Mouse (Mus musculus): Measurements from ENCODE around the gene Zfp688. TPM values are rescaled to one million over a fixed set of nuclear protein-coding genes. Genes with fewer than 3 reads are reported as not detected.
"Not testable (repeated sequence)": the region's sequence is repeated elsewhere in the genome, so short reads cannot be mapped to it uniquely, and the experiment has no call there.

Zfp688 gene
- polyA plus RNA-seq, 1 experiment from 2014 or later: 12.0 TPM

DNA sequence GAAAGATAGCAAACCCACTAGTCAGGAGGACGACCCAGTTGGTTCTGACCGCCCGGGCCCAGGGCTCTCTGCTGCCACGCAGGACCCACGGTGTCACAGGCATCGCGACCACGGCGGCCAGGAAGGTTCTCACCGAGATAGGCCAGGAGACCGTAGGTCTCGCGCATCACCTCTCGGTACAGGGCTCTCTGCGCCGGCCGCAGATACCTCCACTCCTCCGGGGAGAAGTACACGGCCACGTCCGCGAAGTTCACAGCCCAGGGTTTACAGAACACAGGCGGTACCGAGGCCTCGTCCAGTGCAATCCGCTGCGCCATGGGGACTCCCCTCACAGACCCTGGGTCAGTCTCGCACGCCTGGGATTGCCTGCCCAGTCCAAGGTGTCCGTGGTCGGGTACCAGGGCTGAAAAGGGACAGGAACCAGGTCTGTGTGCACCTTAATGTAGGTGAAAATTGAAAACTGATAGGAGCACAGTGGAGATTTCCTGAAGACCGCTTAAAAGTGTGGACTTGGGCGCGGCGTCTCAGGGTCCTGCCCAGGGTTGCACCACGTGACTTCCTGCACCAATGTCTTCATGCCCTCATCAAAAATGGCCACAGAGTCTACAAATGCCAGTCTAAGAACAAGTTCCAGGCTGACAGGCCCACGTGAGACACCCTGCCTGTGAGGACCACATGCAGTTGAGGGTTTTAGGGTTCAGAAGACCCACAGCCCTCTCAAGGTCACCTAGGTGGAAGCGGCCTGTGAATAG lies 35.1 kb downstream of the Zfp688 start, which contains the start of gene 9130019O22Rik:
Gene 9130019O22Rik, minus strand, starts transcription at position 526 of the 752 bp plus-strand sequence.
- Histone ChIP-seq H3K4me1 (replicated peaks) (peaks cover 6% of the 10 kb centered on the region), H3K9me3 (replicated peaks) (no peaks in the 10 kb centered on the region), H3K27me3 (no peaks in the 10 kb centered on the region), H3K4me3 (peak within 1 kb of the TSS; percentile 55), H3K9ac (peak within 1 kb of the TSS; percentile 66), H3K27ac (0 out of 2 replicates have a peak within 1 kb of the TSS, but pooled peaks have one; percentile 12), H3K36me3 (peaks cover 26% of the 10 kb centered on the region), H3K4me2 (peak within 1 kb of the TSS; percentile 82)
- peak; percentile 87 for ATAC-seq (replicated peaks; ENCODE audit: insufficient number of reproducible peaks, insufficient read depth, low FRiP score, low read depth)
- WGBS: 10% methylated on average over 38 of the region's 38 CpGs

- H3K9ac ChIP-seq; H3K27me3 ChIP-seq; H3K4me2 ChIP-seq; H3K4me3 ChIP-seq; H3K27ac ChIP-seq; ATAC-seq (replicated peaks; ENCODE audit: insufficient number of reproducible peaks, insufficient read depth, low FRiP score, low read depth); H3K9me3 ChIP-seq (replicated peaks); H3K4me1 ChIP-seq (replicated peaks): not testable (repeated sequence)
- 88% methylated on average over 4 of the region's 4 CpGs for WGBS
- H3K36me3 ChIP-seq: peaks cover 18% of the 10 kb centered on the region
Observed at GRCm38 (mm10) chr7:127385560-127385959, 36.3 kb downstream of the Zfp688 start.

DNA sequence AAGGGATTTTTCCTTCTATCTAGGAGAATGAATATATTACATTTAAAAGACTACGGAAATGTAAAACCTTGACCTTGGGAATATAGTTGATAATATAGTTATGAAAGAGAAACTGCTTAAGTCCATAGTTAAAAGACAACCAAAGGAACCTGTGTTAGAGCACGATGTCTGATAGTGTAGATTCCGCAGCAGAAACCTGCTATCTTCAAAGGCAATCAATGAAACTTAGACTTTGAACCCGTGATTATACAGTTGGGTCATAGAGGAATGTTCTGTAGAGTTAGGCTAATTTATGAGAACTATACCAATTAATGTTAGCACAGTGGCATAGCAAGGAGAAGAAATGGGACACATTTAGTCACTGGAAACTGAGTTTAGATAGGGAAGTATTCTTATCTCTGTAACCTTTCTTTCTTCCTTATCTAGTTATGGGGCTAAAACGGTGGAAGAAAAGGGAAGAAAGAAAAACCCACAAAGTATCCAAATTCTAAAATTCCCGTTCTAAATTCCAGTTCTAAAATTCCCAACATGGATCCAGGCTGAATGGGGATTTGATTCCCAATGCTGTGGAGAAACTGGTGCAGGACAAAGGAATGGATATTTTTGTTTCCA lies 43.5 kb downstream of the Zfp688 start:
- H3K27me3 ChIP-seq: no peaks in the 10 kb centered on the region
- no peak overlapping the region for H3K4me3 ChIP-seq
- H3K9me3 ChIP-seq (replicated peaks): no peaks in the 10 kb centered on the region
- H3K27ac ChIP-seq: no peak overlapping the region
- WGBS: 62% methylated on average over 6 of the region's 6 CpGs
- H3K9ac ChIP-seq: no peak overlapping the region
- peaks cover 14% of the 10 kb centered on the region; the same call in 1 of the 2 replicates for H3K36me3 ChIP-seq
- no peak for ATAC-seq (replicated peaks; ENCODE audit: insufficient number of reproducible peaks, insufficient read depth, low FRiP score, low read depth)
- no peak overlapping the region for H3K4me2 ChIP-seq
- peaks cover 2% of the 10 kb centered on the region; the same call in 1 of the 2 replicates for H3K4me1 ChIP-seq (replicated peaks)

GRCm38 (mm10) chr7:127375271-127376245 lies 46.3 kb downstream of the Zfp688 start, which contains the start of gene Zfp747:
Zfp747 (minus strand) TSS chr7:127376050.
- H3K36me3 ChIP-seq; H3K9me3 ChIP-seq (replicated peaks); H3K4me1 ChIP-seq (replicated peaks); H3K27me3 ChIP-seq: not testable (repeated sequence)
- Histone ChIP-seq H3K4me2 (peak within 1 kb of the TSS; percentile 77), H3K27ac (peak within 1 kb of the TSS; percentile 69), H3K4me3 (peak within 1 kb of the TSS; percentile 86), H3K9ac (peak within 1 kb of the TSS; percentile 82)
- WGBS: under 1% methylated on average over 49 of the region's 49 CpGs
- peak; percentile 93 for ATAC-seq (replicated peaks; ENCODE audit: insufficient number of reproducible peaks, insufficient read depth, low FRiP score, low read depth)

DNA sequence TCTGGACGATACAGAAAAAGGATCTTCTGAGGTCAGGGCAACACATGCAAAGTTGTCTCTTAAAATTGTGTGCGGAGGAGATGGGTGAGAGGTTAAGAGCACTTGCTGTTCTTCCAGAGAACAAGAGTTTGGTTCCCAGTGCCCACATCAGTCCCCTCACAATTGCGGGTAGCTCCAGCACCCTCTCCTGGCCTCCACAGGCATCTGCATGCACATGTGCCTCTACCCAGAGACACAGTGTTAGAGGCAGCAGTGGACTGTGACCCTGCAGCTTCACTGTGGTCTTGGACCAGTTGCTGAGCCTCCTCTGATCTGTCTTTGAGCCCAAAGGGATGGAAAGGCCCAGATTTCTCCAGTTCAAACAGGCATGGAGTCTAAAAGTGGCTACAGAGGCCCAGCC lies 50.0 kb downstream of the Zfp688 start:
- not testable (repeated sequence) for H3K27me3 ChIP-seq; ATAC-seq (replicated peaks; ENCODE audit: insufficient number of reproducible peaks, insufficient read depth, low FRiP score, low read depth); H3K36me3 ChIP-seq; H3K4me1 ChIP-seq (replicated peaks); H3K27ac ChIP-seq; H3K4me2 ChIP-seq; H3K4me3 ChIP-seq; H3K9me3 ChIP-seq (replicated peaks); H3K9ac ChIP-seq
- WGBS: 85% methylated on average over 3 of the region's 3 CpGs

GRCm38 (mm10) chr7:127371213-127371612 lies 50.7 kb downstream of the Zfp688 start:
- 73% methylated on average over 2 of the region's 2 CpGs for WGBS
- no peak for ATAC-seq (replicated peaks; ENCODE audit: insufficient number of reproducible peaks, insufficient read depth, low FRiP score, low read depth)
- H3K4me3 ChIP-seq: no peak overlapping the region

More at GRCm38 (mm10) chr7:127371213-127371612, 50.7 kb downstream of the Zfp688 start:
- Histone ChIP-seq H3K27ac (no peak overlapping the region), H3K27me3 (no peaks in the 10 kb centered on the region), H3K9ac (no peak overlapping the region), H3K4me1 (replicated peaks) (peaks cover 2% of the 10 kb centered on the region; the same call in 1 of the 2 replicates), H3K9me3 (replicated peaks) (no peaks in the 10 kb centered on the region), H3K36me3 (peaks cover 5% of the 10 kb centered on the region; the same call in 1 of the 2 replicates), H3K4me2 (no peak overlapping the region)

Other genes starting within 250 kb of the Zfp688 start
- gene Cd2bp2, start 226.0 kb downstream of the Zfp688 start, polyA plus RNA-seq (2015; fragmentation: Nextera tagmentation; extraction: Ambion mirVana): 35.4 and 42.5 TPM in 2 replicates
- 17.0 and 21.3 TPM in 2 replicates for gene Tbc1d10b, start 213.6 kb downstream of the Zfp688 start, polyA plus RNA-seq (2015; fragmentation: Nextera tagmentation; extraction: Ambion mirVana)
- 11.6 and 15.4 TPM in 2 replicates for gene Mylpf, start 213.2 kb downstream of the Zfp688 start, polyA plus RNA-seq (2015; fragmentation: Nextera tagmentation; extraction: Ambion mirVana)
- gene Zfp553, start 189.0 kb downstream of the Zfp688 start, polyA plus RNA-seq (2015; fragmentation: Nextera tagmentation; extraction: Ambion mirVana): 17.8 and 23.7 TPM in 2 replicates
- gene Sept1, start 188.9 kb downstream of the Zfp688 start, polyA plus RNA-seq (2015; fragmentation: Nextera tagmentation; extraction: Ambion mirVana): 22.8 and 33.9 TPM in 2 replicates
- 32.0 and 38.8 TPM in 2 replicates for gene Zfp771, start 177.8 kb downstream of the Zfp688 start, polyA plus RNA-seq (2015; fragmentation: Nextera tagmentation; extraction: Ambion mirVana)
- gene Dctpp1, start 161.4 kb downstream of the Zfp688 start, polyA plus RNA-seq (2015; fragmentation: Nextera tagmentation; extraction: Ambion mirVana): 134 and 135 TPM in 2 replicates
- 51.9 and 54.8 TPM in 2 replicates for gene Sephs2, start 148.0 kb downstream of the Zfp688 start, polyA plus RNA-seq (2015; fragmentation: Nextera tagmentation; extraction: Ambion mirVana)
- 1.3 and 5.1 TPM in 2 replicates for gene Itgal, start 125.8 kb downstream of the Zfp688 start, polyA plus RNA-seq (2015; fragmentation: Nextera tagmentation; extraction: Ambion mirVana)
- 17.1 and 19.6 TPM in 2 replicates for gene Zfp768, start 76.5 kb downstream of the Zfp688 start, polyA plus RNA-seq (2015; fragmentation: Nextera tagmentation; extraction: Ambion mirVana)
- 4.6 and 5.6 TPM in 2 replicates for gene Zfp747, start 46.0 kb downstream of the Zfp688 start, polyA plus RNA-seq (2015; fragmentation: Nextera tagmentation; extraction: Ambion mirVana)
- gene 9130019O22Rik, start 34.9 kb downstream of the Zfp688 start, polyA plus RNA-seq (2015; fragmentation: Nextera tagmentation; extraction: Ambion mirVana): 3.0 and 4.4 TPM in 2 replicates
- 3.7 and 4.8 TPM in 2 replicates for gene E430018J23Rik, start 28.4 kb downstream of the Zfp688 start, polyA plus RNA-seq (2015; fragmentation: Nextera tagmentation; extraction: Ambion mirVana)
- 4.8 and 6.3 TPM in 2 replicates for gene Zfp764, start 15.2 kb downstream of the Zfp688 start, polyA plus RNA-seq (2015; fragmentation: Nextera tagmentation; extraction: Ambion mirVana)
- 3.9 and 5.6 TPM in 2 replicates for gene Zfp689, start 27.1 kb upstream of the Zfp688 start, polyA plus RNA-seq (2015; fragmentation: Nextera tagmentation; extraction: Ambion mirVana)
- 27.7 and 32.6 TPM in 2 replicates for gene Prr14, start 37.5 kb upstream of the Zfp688 start, polyA plus RNA-seq (2015; fragmentation: Nextera tagmentation; extraction: Ambion mirVana)
- 7.0 and 9.0 TPM in 2 replicates for gene Fbrs, start 57.1 kb upstream of the Zfp688 start, polyA plus RNA-seq (2015; fragmentation: Nextera tagmentation; extraction: Ambion mirVana)
- gene Srcap, start 89.9 kb upstream of the Zfp688 start, polyA plus RNA-seq (2015; fragmentation: Nextera tagmentation; extraction: Ambion mirVana): 25.7 and 41.5 TPM in 2 replicates
- gene Gm42715, start 97.5 kb upstream of the Zfp688 start, polyA plus RNA-seq (2015; fragmentation: Nextera tagmentation; extraction: Ambion mirVana): 8.2 and 9.0 TPM in 2 replicates
- 2.9 and 4.1 TPM in 2 replicates for gene Tmem265, start 139.3 kb upstream of the Zfp688 start, polyA plus RNA-seq (2015; fragmentation: Nextera tagmentation; extraction: Ambion mirVana)
- 27.5 and 36.5 TPM in 2 replicates for gene Phkg2, start 151.3 kb upstream of the Zfp688 start, polyA plus RNA-seq (2015; fragmentation: Nextera tagmentation; extraction: Ambion mirVana)
- 10.6 and 12.6 TPM in 2 replicates for gene Ccdc189, start 166.5 kb upstream of the Zfp688 start, polyA plus RNA-seq (2015; fragmentation: Nextera tagmentation; extraction: Ambion mirVana)
- 27.9 and 32.3 TPM in 2 replicates for gene Rnf40, start 166.7 kb upstream of the Zfp688 start, polyA plus RNA-seq (2015; fragmentation: Nextera tagmentation; extraction: Ambion mirVana)
- 7.8 and 10.5 TPM in 2 replicates for gene Zfp629, start 193.7 kb upstream of the Zfp688 start, polyA plus RNA-seq (2015; fragmentation: Nextera tagmentation; extraction: Ambion mirVana)